Comparison of ENCODE assay signal across 10 mouse cellular contexts in the genomic region with DNA sequence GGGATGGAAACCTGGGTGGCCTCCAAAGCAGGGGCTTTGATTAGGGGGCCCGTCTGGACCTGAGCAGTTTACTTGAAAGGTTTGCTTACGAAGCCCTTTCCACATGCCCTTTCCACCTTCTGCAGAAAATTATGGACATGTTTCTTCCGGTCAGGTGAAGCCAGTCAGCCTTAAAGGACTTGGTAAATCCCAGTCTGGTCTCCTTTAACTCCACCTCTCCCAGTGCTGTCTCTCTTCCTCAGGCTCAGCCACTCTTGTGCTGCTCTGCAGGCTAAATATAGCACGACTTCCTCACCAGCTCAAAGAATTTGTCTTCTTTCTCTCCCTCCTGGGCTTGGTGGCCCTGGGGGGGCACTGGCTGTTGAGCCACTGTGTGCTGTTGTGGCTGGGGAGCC. TPM values are rescaled to one million over a fixed set of nuclear protein-coding genes. Genes with fewer than 3 reads are reported as not detected.
DNase-seq lines count a peak whose midpoint lies in the region; ATAC-seq lines count a peak whose summit lies in the region.
"Had no signal": no experiment of that assay in that cellular context is flagged by ENCODE, and none has a peak within 500 bp of the region (broad histone marks: within the 10 kb centered on the region; RNA-seq: fewer than 3 reads in every experiment).

No protein-coding gene starts in this region.

- peak overlapping the region; percentile 85 for H3K27ac ChIP-seq in hindbrain, embryonic 14.5 days
- H3K27ac ChIP-seq in neural tube, embryonic 15.5 days (replicated peaks), result peak overlapping the region; percentile 91

- DNase-seq in cerebellum, postnatal 4 days (ENCODE audit: low spot score in 2 of 2), result no peak
- DNase-seq in left cerebral cortex, postnatal 14 days (ENCODE audit: low spot score in 2 of 2), result peak; percentile 60 to 74
- no peak for DNase-seq in left cerebral cortex, postnatal 4 days
- DNase-seq in hindbrain, embryonic 14.5 days (ENCODE audit: low spot score), result no peak
- no peak for DNase-seq in spleen, postnatal 36 days (ENCODE audit: low spot score in 2 of 2)
- DNase-seq in adrenal gland, postnatal 4 days (ENCODE audit: low spot score in 2 of 2), result no peak

- H3K4me3 ChIP-seq in hindbrain, embryonic 14.5 days (replicated peaks; ENCODE audit: low read length), result peak overlapping the region; percentile 60
- H3K4me3 ChIP-seq in neural tube, embryonic 15.5 days (replicated peaks), result peak overlapping the region; percentile 62
- H3K4me3 ChIP-seq: myocyte had no signal

- no peaks in the 10 kb centered on the region for H3K9me3 ChIP-seq in hindbrain, embryonic 14.5 days (ENCODE audit: control insufficient read depth, low read length)
- H3K9me3 ChIP-seq in neural tube, embryonic 15.5 days (replicated peaks), result no peaks in the 10 kb centered on the region

- H3K36me3 ChIP-seq in hindbrain, embryonic 14.5 days (replicated peaks; ENCODE audit: control insufficient read depth, insufficient read depth), result peaks cover 30% of the 10 kb centered on the region
- peaks cover 39% of the 10 kb centered on the region for H3K36me3 ChIP-seq in neural tube, embryonic 15.5 days

- 26% methylated on average over 4 of the region's 4 CpGs for WGBS in hindbrain, embryonic 14.5 days
- WGBS in neural tube, embryonic 15.5 days, result 26% methylated on average over 4 of the region's 4 CpGs

- H3K4me2 ChIP-seq in hindbrain, embryonic 14.5 days (replicated peaks), result peak overlapping the region; percentile 63
- H3K4me2 ChIP-seq in neural tube, embryonic 15.5 days, result peak overlapping the region; percentile 65

- H3K9ac ChIP-seq in hindbrain, embryonic 14.5 days, result peak overlapping the region; percentile 79
- H3K9ac ChIP-seq in neural tube, embryonic 15.5 days (replicated peaks), result peak overlapping the region; percentile 83

- H3K27me3 ChIP-seq in hindbrain, embryonic 14.5 days (ENCODE audit: control insufficient read depth, insufficient read depth, low read length), result no peaks in the 10 kb centered on the region
- H3K27me3 ChIP-seq in neural tube, embryonic 15.5 days (replicated peaks), result no peaks in the 10 kb centered on the region

- intact Hi-C loops in left cerebral cortex, postnatal 14 days (cut with DNase I), result no loop called here
- intact Hi-C loops in left cerebral cortex, postnatal 4 days (cut with DNase I), result no loop called here

- peaks cover 27% of the 10 kb centered on the region for H3K4me1 ChIP-seq in hindbrain, embryonic 14.5 days (replicated peaks; ENCODE audit: control insufficient read depth, insufficient read depth, low read length)
- peaks cover 36% of the 10 kb centered on the region for H3K4me1 ChIP-seq in neural tube, embryonic 15.5 days

- ATAC-seq in cerebellum, adult (ENCODE audit: insufficient number of reproducible peaks, low FRiP score, low TSS enrichment), result 0 out of 2 replicates have a peak, but pooled peaks have one; percentile 45
- ATAC-seq in hindbrain, embryonic 14.5 days (ENCODE audit: low FRiP score), result no peak
- no peak for ATAC-seq in neural tube, embryonic 15.5 days (ENCODE audit: low FRiP score)

RNA-seq across cellular contexts. Expression of a gene that starts 1.4 kb away (rescaled TPM):
- total RNA-seq in left cerebral cortex, postnatal 14 days (2021), result 100 to 1,000 TPM; 448 to 477 TPM
- 100 to 1,000 TPM; 241 to 264 TPM for total RNA-seq in left cerebral cortex, postnatal 4 days (2021)
- 95.7 and 111 TPM in 2 replicates for polyA plus RNA-seq in hindbrain, embryonic 14.5 days (2014; fragmentation: Nextera tagmentation; extraction: Ambion mirVana)
- 110 and 136 TPM in 2 replicates for polyA plus RNA-seq in neural tube, embryonic 15.5 days (2015; fragmentation: Nextera tagmentation; extraction: Ambion mirVana)
- total RNA-seq in adrenal gland, postnatal 4 days (2021), result 10 to 100 TPM; 18.1 to 24.7 TPM

RNA-seq across cellular contexts. Expression of a gene that starts 10.2 kb away (rescaled TPM):
- total RNA-seq in left cerebral cortex, postnatal 14 days (2021), result 10 to 100 TPM; 43.4 to 46.8 TPM
- total RNA-seq in left cerebral cortex, postnatal 4 days (2021), result 10 to 100 TPM; 62.0 to 63.6 TPM
- polyA plus RNA-seq in hindbrain, embryonic 14.5 days (2014; fragmentation: Nextera tagmentation; extraction: Ambion mirVana), result 135 and 151 TPM in 2 replicates
- 127 and 150 TPM in 2 replicates for polyA plus RNA-seq in neural tube, embryonic 15.5 days (2015; fragmentation: Nextera tagmentation; extraction: Ambion mirVana)
- 10 to 100 TPM; 68.9 to 76.8 TPM for total RNA-seq in adrenal gland, postnatal 4 days (2021)

RNA-seq across cellular contexts. Expression of a gene that starts 20.6 kb away (rescaled TPM):
- total RNA-seq in left cerebral cortex, postnatal 14 days (2021), result 1 to 10 TPM; 4.5 to 6.0 TPM
- 1 to 10 TPM; 6.4 to 7.0 TPM for total RNA-seq in left cerebral cortex, postnatal 4 days (2021)
- 10.1 and 11.6 TPM in 2 replicates for polyA plus RNA-seq in hindbrain, embryonic 14.5 days (2014; fragmentation: Nextera tagmentation; extraction: Ambion mirVana)
- polyA plus RNA-seq in neural tube, embryonic 15.5 days (2015; fragmentation: Nextera tagmentation; extraction: Ambion mirVana), result 12.6 and 13.3 TPM in 2 replicates
- total RNA-seq in adrenal gland, postnatal 4 days (2021), result 10 to 100 TPM; 15.0 to 22.2 TPM
- total RNA-seq: hematopoietic stem cell, adult 5-6 weeks had no signal

RNA-seq across cellular contexts. Expression of a gene that starts 37.1 kb away (rescaled TPM):
- total RNA-seq in left cerebral cortex, postnatal 14 days (2021), result 10 to 100 TPM; 16.8 to 17.6 TPM
- total RNA-seq in left cerebral cortex, postnatal 4 days (2021), result 10 to 100 TPM; 18.7 to 24.7 TPM
- polyA plus RNA-seq in hindbrain, embryonic 14.5 days (2014; fragmentation: Nextera tagmentation; extraction: Ambion mirVana), result 57.0 and 72.4 TPM in 2 replicates
- 53.9 and 58.6 TPM in 2 replicates for polyA plus RNA-seq in neural tube, embryonic 15.5 days (2015; fragmentation: Nextera tagmentation; extraction: Ambion mirVana)
- total RNA-seq in adrenal gland, postnatal 4 days (2021), result 10 to 100 TPM; 30.6 to 33.1 TPM

RNA-seq across cellular contexts. Expression of a gene that starts 37.3 kb away (rescaled TPM):
- 10 to 100 TPM in 1 of 2 experiments, 1 to 10 TPM in 1; 7.4 to 11.7 TPM for total RNA-seq in left cerebral cortex, postnatal 14 days (2021)
- 10 to 100 TPM; 21.6 to 26.0 TPM for total RNA-seq in left cerebral cortex, postnatal 4 days (2021)
- polyA plus RNA-seq in hindbrain, embryonic 14.5 days (2014; fragmentation: Nextera tagmentation; extraction: Ambion mirVana), result 0.55 TPM in 1 of 2 replicates, not detected in the other
- polyA plus RNA-seq in neural tube, embryonic 15.5 days (2015; fragmentation: Nextera tagmentation; extraction: Ambion mirVana), result 0.47 TPM in 1 of 2 replicates, not detected in the other
- total RNA-seq in adrenal gland, postnatal 4 days (2021), result 10 to 100 TPM; 27.8 to 28.5 TPM
- polyA plus RNA-seq: myocyte had no signal

Comparison
In these comparisons a context has a peak if more than half of its experiments do, and no peak if none do; other contexts are left out.
1. DNase-seq: peak in left cerebral cortex, postnatal 14 days (2 of 2); none in cerebellum, postnatal 4 days (0 of 2), left cerebral cortex, postnatal 4 days (single experiment), hindbrain, embryonic 14.5 days (single experiment), spleen, postnatal 36 days (0 of 2) and adrenal gland, postnatal 4 days (0 of 2).
2. RNA of a gene that starts 1.4 kb away (total RNA-seq): 448 to 477 TPM in left cerebral cortex, postnatal 14 days and 241 to 264 TPM in left cerebral cortex, postnatal 4 days; 18.1 to 24.7 TPM in adrenal gland, postnatal 4 days; every median in the first group is over 4 times any median in the second.